Mouse (Mus musculus) midbrain, embryonic 12.5 days (tissue): Measurements from ENCODE around the gene Fnbp1l. TPM values are rescaled to one million over a fixed set of nuclear protein-coding genes. Genes with fewer than 3 reads are reported as not detected.
A peak's percentile ranks its signal among the peaks of the same experiment; 100 is the strongest.

Source experiments
- ATAC-seq: fragments of 200-750 bp; cut with Nextera tagmentation; 2 replicates; pipeline ENCODE4 v1.8.0; 2017; ENCODE audit warnings: low read depth, moderate TSS enrichment, moderate library complexity; ENCODE audit not compliant: low FRiP score
- H3K27ac ChIP-seq: fragments of 300-500 bp; sonication (generic); replicated peaks from 2 replicates; pipeline ENCODE4 v1.5.1; 2016; ENCODE audit warnings: mild to moderate bottlenecking
- H3K27me3 ChIP-seq: fragments of 300-500 bp; sonication (generic); 2 replicates; pipeline ENCODE4 v1.6.1; 2016; ENCODE audit warnings: mild to moderate bottlenecking
- H3K36me3 ChIP-seq: fragments of 300-500 bp; sonication (generic); 2 replicates; pipeline ENCODE4 v1.6.1; 2016
- H3K4me1 ChIP-seq: fragments of 300-500 bp; sonication (generic); 2 replicates; pipeline ENCODE4 v1.6.1; 2016
- H3K4me2 ChIP-seq: fragments of 300-500 bp; sonication (generic); replicated peaks from 2 replicates; pipeline ENCODE4 v1.6.1; 2016; ENCODE audit warnings: mild to moderate bottlenecking, moderate library complexity
- H3K4me3 ChIP-seq: fragments of 300-500 bp; sonication (generic); 2 replicates; pipeline ENCODE4 v1.5.1; 2016; ENCODE audit warnings: mild to moderate bottlenecking
- H3K9ac ChIP-seq: fragments of 300-500 bp; sonication (generic); replicated peaks from 2 replicates; pipeline ENCODE4 v1.6.1; 2016; ENCODE audit warnings: mild to moderate bottlenecking, moderate library complexity
- H3K9me3 ChIP-seq: fragments of 300-500 bp; sonication (generic); 2 replicates; pipeline ENCODE4 v1.6.1; 2016; ENCODE audit warnings: mild to moderate bottlenecking
- WGBS: fragments of 180-500 bp; shearing (Covaris S2); methylation state at CpG from one replicate; pipeline ENCODE4 v1.1.7; 2016; 5-methylcytosine and 5-hydroxymethylcytosine counted together
- polyA plus RNA-seq: library from polyadenylated mRNA; unstranded; fragments of >200 nt; fragmentation: Nextera tagmentation; extraction: Ambion mirVana; gene quantifications from 2 replicates; pipeline ENCODE4 v1.2.1, GENCODE M21; 2016

The Fnbp1l gene
- polyA plus RNA-seq, 1 experiment from 2014 or later = 111 TPM

- Histone ChIP-seq H3K27me3 (no peaks in the 10 kb centered on the region), H3K36me3 (peaks cover 60% of the 10 kb centered on the region), H3K27ac (no peak overlapping the region), H3K4me3 (no peak overlapping the region), H3K9ac (no peak overlapping the region), H3K4me2 (no peak overlapping the region), H3K9me3 (no peaks in the 10 kb centered on the region), H3K4me1 (no peaks in the 10 kb centered on the region)
- ATAC-seq = no peak
- 86% methylated on average over 4 of the region's 4 CpGs for WGBS
Observed at GRCm38 (mm10) chr3:122547469-122547868, 72.0 kb downstream of the Fnbp1l start.

GRCm38 (mm10) chr3:122545346-122545745, 74.2 kb downstream of the Fnbp1l start:
- H3K4me2 ChIP-seq = no peak overlapping the region
- no peak overlapping the region for H3K9ac ChIP-seq
- no peak overlapping the region for H3K27ac ChIP-seq
- WGBS = 94% methylated on average over 2 of the region's 2 CpGs
- no peak for ATAC-seq
- H3K4me3 ChIP-seq = no peak overlapping the region
- H3K9me3 ChIP-seq = no peaks in the 10 kb centered on the region
- peaks cover 80% of the 10 kb centered on the region for H3K36me3 ChIP-seq
- no peaks in the 10 kb centered on the region for H3K27me3 ChIP-seq
- no peaks in the 10 kb centered on the region for H3K4me1 ChIP-seq

- Histone ChIP-seq H3K27ac (no peak overlapping the region), H3K27me3 (no peaks in the 10 kb centered on the region), H3K4me2 (no peak overlapping the region), H3K9me3 (no peaks in the 10 kb centered on the region), H3K4me1 (no peaks in the 10 kb centered on the region), H3K4me3 (no peak overlapping the region), H3K36me3 (peaks cover 86% of the 10 kb centered on the region), H3K9ac (no peak overlapping the region)
- ATAC-seq = no peak
- WGBS = 94% methylated on average over 4 of the region's 4 CpGs
Observed at GRCm38 (mm10) chr3:122540918-122541317, 78.6 kb downstream of the Fnbp1l start.

GRCm38 (mm10) chr3:122539961-122540690, 79.4 kb downstream of the Fnbp1l start:
- H3K4me3 ChIP-seq = no peak overlapping the region
- H3K27me3 ChIP-seq = no peaks in the 10 kb centered on the region
- H3K36me3 ChIP-seq = peaks cover 79% of the 10 kb centered on the region
- H3K27ac ChIP-seq = 0 out of 2 replicates have a peak overlapping the region, but pooled peaks have one; percentile 3
- H3K9me3 ChIP-seq = no peaks in the 10 kb centered on the region
- no peak for ATAC-seq
- no peak overlapping the region for H3K9ac ChIP-seq
- no peaks in the 10 kb centered on the region for H3K4me1 ChIP-seq
- no peak overlapping the region for H3K4me2 ChIP-seq
- 83% methylated on average over 17 of the region's 17 CpGs for WGBS

GRCm38 (mm10) chr3:122538851-122539250, 80.7 kb downstream of the Fnbp1l start:
- Histone ChIP-seq H3K9me3 (no peaks in the 10 kb centered on the region), H3K27me3 (no peaks in the 10 kb centered on the region), H3K9ac (no peak overlapping the region), H3K36me3 (peaks cover 68% of the 10 kb centered on the region), H3K4me1 (no peaks in the 10 kb centered on the region), H3K4me3 (no peak overlapping the region), H3K4me2 (no peak overlapping the region), H3K27ac (no peak overlapping the region)
- ATAC-seq = no peak
- 92% methylated on average over 2 of the region's 2 CpGs for WGBS

GRCm38 (mm10) chr3:122535938-122536703, 83.4 kb downstream of the Fnbp1l start:
- WGBS = 88% methylated on average over 8 of the region's 8 CpGs
- Histone ChIP-seq H3K4me1 (no peaks in the 10 kb centered on the region), H3K4me3 (no peak overlapping the region), H3K4me2 (no peak overlapping the region), H3K9me3 (no peaks in the 10 kb centered on the region), H3K27me3 (no peaks in the 10 kb centered on the region), H3K36me3 (peaks cover 41% of the 10 kb centered on the region), H3K27ac (no peak overlapping the region), H3K9ac (no peak overlapping the region)
- no peak for ATAC-seq

GRCm38 (mm10) chr3:122528477-122528876, 91.0 kb downstream of the Fnbp1l start:
- no peak for ATAC-seq
- H3K4me3 ChIP-seq = no peak overlapping the region
- peaks cover 21% of the 10 kb centered on the region for H3K36me3 ChIP-seq
- no peaks in the 10 kb centered on the region for H3K4me1 ChIP-seq
- no peaks in the 10 kb centered on the region for H3K27me3 ChIP-seq
- H3K9ac ChIP-seq = no peak overlapping the region
- WGBS = 87% methylated on average over 3 of the region's 3 CpGs
- H3K4me2 ChIP-seq = no peak overlapping the region
- H3K9me3 ChIP-seq = no peaks in the 10 kb centered on the region
- no peak overlapping the region for H3K27ac ChIP-seq

GRCm38 (mm10) chr3:122521294-122521693, 98.2 kb downstream of the Fnbp1l start:
- ATAC-seq = no peak
- WGBS = 52% methylated on average over 1 of the region's 1 CpGs
- no peaks in the 10 kb centered on the region for H3K9me3 ChIP-seq
- no peak overlapping the region for H3K4me3 ChIP-seq
- H3K4me2 ChIP-seq = no peak overlapping the region
- H3K4me1 ChIP-seq = peaks cover 15% of the 10 kb centered on the region
- H3K27me3 ChIP-seq = no peaks in the 10 kb centered on the region
- peaks cover 19% of the 10 kb centered on the region for H3K36me3 ChIP-seq
- H3K27ac ChIP-seq = no peak overlapping the region
- no peak overlapping the region for H3K9ac ChIP-seq

GRCm38 (mm10) chr3:122520875-122521274, 98.6 kb downstream of the Fnbp1l start:
- Histone ChIP-seq H3K36me3 (peaks cover 17% of the 10 kb centered on the region), H3K27me3 (no peaks in the 10 kb centered on the region), H3K4me3 (no peak overlapping the region), H3K4me1 (peaks cover 15% of the 10 kb centered on the region), H3K27ac (no peak overlapping the region), H3K9me3 (no peaks in the 10 kb centered on the region), H3K4me2 (no peak overlapping the region), H3K9ac (no peak overlapping the region)
- ATAC-seq = no peak
- 90% methylated on average over 4 of the region's 4 CpGs for WGBS

- 86% methylated on average over 3 of the region's 3 CpGs for WGBS
- Histone ChIP-seq H3K36me3 (peaks cover 11% of the 10 kb centered on the region), H3K4me3 (no peak overlapping the region), H3K27ac (no peak overlapping the region), H3K27me3 (no peaks in the 10 kb centered on the region), H3K9me3 (no peaks in the 10 kb centered on the region), H3K4me2 (no peak overlapping the region), H3K9ac (no peak overlapping the region), H3K4me1 (peaks cover 15% of the 10 kb centered on the region)
- no peak for ATAC-seq
Observed at GRCm38 (mm10) chr3:122520365-122520764, 99.2 kb downstream of the Fnbp1l start.

GRCm38 (mm10) chr3:122519082-122519481, 100.4 kb downstream of the Fnbp1l start:
- no peak overlapping the region for H3K4me2 ChIP-seq

GRCm38 (mm10) chr3:122518231-122518736, 101.2 kb downstream of the Fnbp1l start:
- ATAC-seq = peak; percentile 39
- Histone ChIP-seq H3K4me3 (no peak overlapping the region), H3K4me2 (no peak overlapping the region), H3K27me3 (no peaks in the 10 kb centered on the region), H3K9me3 (no peaks in the 10 kb centered on the region), H3K4me1 (peaks cover 15% of the 10 kb centered on the region), H3K36me3 (peaks cover 4% of the 10 kb centered on the region; the same call in 1 of the 2 replicates), H3K9ac (no peak overlapping the region), H3K27ac (peak overlapping the region; percentile 44)
- 68% methylated on average over 9 of the region's 9 CpGs for WGBS

More at GRCm38 (mm10) chr3:122519082-122519481, 100.4 kb downstream of the Fnbp1l start:
- Histone ChIP-seq H3K36me3 (peaks cover 7% of the 10 kb centered on the region; the same call in 1 of the 2 replicates), H3K27me3 (no peaks in the 10 kb centered on the region), H3K27ac (peak overlapping the region; percentile 44), H3K4me1 (peaks cover 15% of the 10 kb centered on the region), H3K9ac (no peak overlapping the region), H3K4me3 (no peak overlapping the region), H3K9me3 (no peaks in the 10 kb centered on the region)
- no peak for ATAC-seq
- WGBS = 55% methylated on average over 13 of the region's 13 CpGs
